Mouse (Mus musculus): ENCODE data around the gene Etl4. TPM values are rescaled to one million over a fixed set of nuclear protein-coding genes. Genes with fewer than 3 reads are reported as not detected.
"Not testable (repeated sequence)": the region's sequence is repeated elsewhere in the genome, so short reads cannot be mapped to it uniquely, and the experiment has no call there.

Etl4 gene
- total RNA-seq, 1 experiment from 2014 or later: 41.4 TPM

GRCm38 (mm10) chr2:20654598-20655340 lies 745.2 kb downstream of the Etl4 start:
- no peak for DNase-seq

- DNase-seq: no peak
These were observed 745.7 kb downstream of the Etl4 start for GRCm38 (mm10) chr2:20655341-20655612.

DNA sequence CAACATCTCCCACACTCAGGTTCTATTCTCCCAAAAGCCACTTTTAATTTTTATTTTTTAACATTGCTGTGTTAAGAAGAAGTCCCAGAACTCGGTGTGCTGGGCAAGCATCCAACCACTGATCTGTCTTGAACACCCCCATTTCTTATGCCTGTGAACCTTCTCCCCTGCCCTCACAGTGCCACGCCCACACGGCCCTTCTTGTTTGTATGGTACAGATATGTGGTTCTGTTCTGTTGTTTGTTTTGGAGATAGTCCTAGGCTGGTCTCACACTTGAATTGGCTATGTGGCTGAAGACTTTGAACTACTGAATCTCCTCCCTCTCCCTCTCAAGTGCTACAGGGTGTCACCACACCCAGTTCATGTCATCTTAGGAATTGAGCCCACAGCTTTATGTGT lies 748.3 kb downstream of the Etl4 start:
- DNase-seq: no peak

DNA sequence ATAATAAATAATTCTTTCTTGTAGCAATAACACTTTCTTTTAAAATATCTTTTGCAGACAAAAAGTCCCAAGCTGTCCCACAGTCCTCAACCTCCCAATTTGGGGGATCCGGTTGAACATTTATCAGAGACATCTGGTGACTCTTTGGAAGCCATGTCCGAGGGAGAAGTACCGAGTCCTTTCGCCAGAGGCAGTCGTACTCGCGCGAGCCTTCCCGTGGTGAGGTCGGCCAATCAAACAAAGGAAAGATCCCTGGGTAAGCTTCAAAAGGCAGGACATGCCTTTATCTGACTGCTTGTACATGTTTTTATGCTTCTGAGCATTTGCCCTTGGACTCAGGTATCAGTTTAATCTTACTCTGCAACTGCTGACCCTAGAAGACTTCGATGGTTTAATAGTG lies 752.3 kb downstream of the Etl4 start:
- DNase-seq: no peak

GRCm38 (mm10) chr2:20662696-20663095 lies 753.1 kb downstream of the Etl4 start:
- DNase-seq: no peak

- DNase-seq: no peak
These were observed 755.9 kb downstream of the Etl4 start for GRCm38 (mm10) chr2:20665309-20665971.

DNA sequence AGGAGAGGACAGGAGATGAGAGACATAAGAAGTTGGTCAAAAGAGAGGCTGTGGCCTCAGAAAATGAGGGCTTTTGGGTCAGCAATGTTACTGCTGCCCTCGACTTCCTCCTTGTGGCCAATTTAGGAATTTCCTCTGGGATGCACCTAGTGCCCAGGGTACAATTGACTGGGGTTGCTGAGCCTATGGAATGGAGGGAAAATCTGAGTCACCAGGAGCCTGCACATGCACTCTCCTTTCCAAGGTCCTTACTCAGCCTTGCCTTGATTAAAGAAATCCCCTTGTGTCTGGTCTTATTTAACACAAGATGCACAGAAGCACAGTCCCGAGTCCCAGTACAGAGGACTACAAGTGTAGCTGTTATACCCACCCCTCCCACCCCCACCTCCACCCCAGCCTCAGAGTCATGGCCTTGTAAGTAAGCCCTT lies 756.5 kb downstream of the Etl4 start:
- peak; percentile 88 for DNase-seq

GRCm38 (mm10) chr2:20667876-20668275 lies 758.3 kb downstream of the Etl4 start:
- DNase-seq: no peak

GRCm38 (mm10) chr2:20668276-20669030 lies 758.9 kb downstream of the Etl4 start:
- DNase-seq: not testable (repeated sequence)

- no peak for DNase-seq
These were observed 759.8 kb downstream of the Etl4 start for GRCm38 (mm10) chr2:20669367-20669766.

GRCm38 (mm10) chr2:20671546-20672255 lies 762.1 kb downstream of the Etl4 start:
- no peak for DNase-seq

DNA sequence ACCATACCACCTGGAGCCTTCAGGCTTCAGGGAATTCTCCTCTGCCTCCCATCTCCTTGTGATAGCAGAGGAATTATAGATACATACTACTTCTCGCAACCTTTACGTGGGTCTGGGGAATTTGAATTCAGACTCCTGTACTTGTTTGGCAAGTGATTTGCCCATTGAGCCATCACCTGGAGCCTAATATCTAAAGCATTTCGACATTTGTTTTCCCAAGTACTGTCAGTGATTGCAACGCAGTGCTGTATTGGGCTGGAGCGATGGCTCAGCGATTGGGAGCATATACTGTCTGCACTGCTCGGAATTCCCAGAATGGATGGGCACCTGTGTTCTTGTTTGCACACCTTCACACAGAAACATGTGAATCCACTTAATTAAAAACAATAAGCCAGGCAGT lies 762.7 kb downstream of the Etl4 start:
- DNase-seq: no peak

- peak; percentile 58 for DNase-seq
These were observed 763.4 kb downstream of the Etl4 start for GRCm38 (mm10) chr2:20672803-20673603.

GRCm38 (mm10) chr2:20676379-20676778 lies 766.8 kb downstream of the Etl4 start:
- DNase-seq: peak; percentile 39

DNA sequence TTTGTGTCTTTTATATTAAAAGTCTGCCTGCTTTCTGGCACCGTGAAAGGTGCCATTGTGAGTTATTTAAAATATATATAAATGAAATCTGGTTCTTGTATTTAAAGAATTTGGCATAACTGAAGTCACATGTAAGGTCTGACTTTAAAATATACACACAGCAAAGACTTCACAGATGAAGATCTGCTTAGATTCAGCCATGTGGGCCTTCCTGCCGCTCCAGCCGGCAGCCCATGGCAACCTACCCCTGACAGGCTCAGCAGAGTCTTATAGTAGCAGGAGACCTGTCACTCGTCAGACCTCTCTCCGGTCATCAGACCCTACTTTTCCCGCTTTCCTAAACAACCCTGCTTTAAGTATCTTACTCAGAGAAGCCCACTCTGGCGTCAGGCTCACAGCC lies 769.2 kb downstream of the Etl4 start:
- DNase-seq: no peak

DNA sequence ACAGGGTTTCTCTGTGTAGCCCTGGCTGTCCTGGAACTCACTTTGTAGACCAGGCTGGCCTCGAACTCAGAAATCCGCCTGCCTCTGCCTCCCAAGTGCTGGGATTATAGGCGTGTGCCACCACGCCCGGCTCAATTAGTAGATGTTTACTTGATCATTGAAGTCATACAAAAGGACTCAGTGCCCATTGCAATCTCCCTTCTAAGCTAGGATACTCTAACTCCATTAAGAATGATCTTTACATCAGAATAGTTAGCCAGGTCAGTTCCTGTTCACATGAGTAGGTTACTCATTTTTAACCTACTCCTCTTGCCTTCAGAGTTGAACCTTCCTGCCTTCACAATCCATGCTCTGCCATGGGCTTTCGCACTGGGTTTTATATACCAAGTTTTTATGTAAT lies 772.6 kb downstream of the Etl4 start:
- not testable (repeated sequence) for DNase-seq

DNA sequence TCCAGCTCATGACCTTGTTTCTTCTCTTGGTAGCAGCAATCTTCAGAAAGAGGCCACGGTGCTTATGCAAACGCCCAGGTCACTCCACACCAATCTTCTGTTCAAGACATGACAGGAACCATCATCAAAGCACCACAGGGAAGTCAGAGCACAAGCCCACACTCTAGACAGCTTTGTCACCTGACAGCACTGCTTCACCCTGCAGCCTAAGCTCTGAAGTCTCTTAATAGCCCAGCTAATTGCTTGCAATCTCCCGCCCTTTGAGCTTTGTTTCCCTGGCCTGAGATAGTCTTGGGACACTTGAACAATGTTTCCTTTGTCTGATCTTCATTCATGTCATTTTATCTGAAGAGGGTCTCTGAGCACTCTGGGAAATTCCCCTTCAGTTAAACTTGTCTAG lies 779.8 kb downstream of the Etl4 start:
- no peak for DNase-seq

- DNase-seq: no peak
These were observed 783.3 kb downstream of the Etl4 start for GRCm38 (mm10) chr2:20692898-20693297.

- no peak for DNase-seq
These were observed 784.2 kb downstream of the Etl4 start for GRCm38 (mm10) chr2:20693772-20694171.

GRCm38 (mm10) chr2:20697719-20698118 lies 788.1 kb downstream of the Etl4 start:
- no peak for DNase-seq

DNA sequence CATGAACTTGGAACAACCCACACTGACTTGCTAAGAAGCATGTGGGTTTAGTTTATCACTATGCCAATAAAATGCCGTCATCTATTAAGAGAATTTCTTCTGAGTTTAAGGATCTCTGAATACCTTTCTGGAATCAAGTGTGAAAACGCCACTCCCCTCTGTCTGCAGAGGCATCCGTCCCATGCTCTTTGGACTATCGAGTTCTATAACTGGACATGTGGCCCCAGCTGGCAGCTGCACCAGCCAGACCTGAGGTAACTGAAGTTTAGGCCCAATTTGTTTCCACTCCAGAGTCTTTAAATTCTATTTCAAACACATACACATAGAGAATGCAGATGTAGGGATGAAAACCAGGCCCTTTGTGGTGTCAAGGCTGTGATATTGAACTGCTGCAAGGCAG lies 795.5 kb downstream of the Etl4 start:
- no peak for DNase-seq

GRCm38 (mm10) chr2:20710589-20710988 lies 801.0 kb downstream of the Etl4 start:
- no peak for DNase-seq

All from adrenal gland, postnatal 14 days (tissue).